Mouse (Mus musculus): ENCODE results near the gene Vmn2r87. TPM values are rescaled to one million over a fixed set of nuclear protein-coding genes. Genes with fewer than 3 reads are reported as not detected.
"Not testable (repeated sequence)": the region's sequence is repeated elsewhere in the genome, so short reads cannot be mapped to it uniquely, and the experiment has no call there.

Vmn2r87 gene
- polyA plus RNA-seq (2015; fragmentation: Nextera tagmentation; extraction: Ambion mirVana) = not detected in 2 replicates

- Histone ChIP-seq H3K9me3 (replicated peaks) (no peaks in the 10 kb centered on the region), H3K4me1 (no peaks in the 10 kb centered on the region), H3K27ac (no peak within 1 kb of the TSS), H3K4me2 (no peak within 1 kb of the TSS), H3K9ac (no peak within 1 kb of the TSS), H3K27me3 (no peaks in the 10 kb centered on the region), H3K4me3 (replicated peaks) (no peak within 1 kb of the TSS), H3K36me3 (no peaks in the 10 kb centered on the region)
- ATAC-seq (replicated peaks; ENCODE audit: low FRiP score) = no peak
Observed at GRCm38 (mm10) chr10:130497296-130497695, at the start of gene Vmn2r87. Gene Vmn2r87, minus strand, starts transcription at chr10:130497396.

GRCm38 (mm10) chr10:130544331-130544730 lies 47.1 kb upstream of the Vmn2r87 start:
- H3K36me3 ChIP-seq; H3K4me1 ChIP-seq; H3K27ac ChIP-seq; ATAC-seq (replicated peaks; ENCODE audit: low FRiP score); H3K9ac ChIP-seq; H3K27me3 ChIP-seq; H3K4me2 ChIP-seq; H3K9me3 ChIP-seq (replicated peaks); H3K4me3 ChIP-seq (replicated peaks): not testable (repeated sequence)
- WGBS = 62% methylated on average over 1 of the region's 1 CpGs

DNA sequence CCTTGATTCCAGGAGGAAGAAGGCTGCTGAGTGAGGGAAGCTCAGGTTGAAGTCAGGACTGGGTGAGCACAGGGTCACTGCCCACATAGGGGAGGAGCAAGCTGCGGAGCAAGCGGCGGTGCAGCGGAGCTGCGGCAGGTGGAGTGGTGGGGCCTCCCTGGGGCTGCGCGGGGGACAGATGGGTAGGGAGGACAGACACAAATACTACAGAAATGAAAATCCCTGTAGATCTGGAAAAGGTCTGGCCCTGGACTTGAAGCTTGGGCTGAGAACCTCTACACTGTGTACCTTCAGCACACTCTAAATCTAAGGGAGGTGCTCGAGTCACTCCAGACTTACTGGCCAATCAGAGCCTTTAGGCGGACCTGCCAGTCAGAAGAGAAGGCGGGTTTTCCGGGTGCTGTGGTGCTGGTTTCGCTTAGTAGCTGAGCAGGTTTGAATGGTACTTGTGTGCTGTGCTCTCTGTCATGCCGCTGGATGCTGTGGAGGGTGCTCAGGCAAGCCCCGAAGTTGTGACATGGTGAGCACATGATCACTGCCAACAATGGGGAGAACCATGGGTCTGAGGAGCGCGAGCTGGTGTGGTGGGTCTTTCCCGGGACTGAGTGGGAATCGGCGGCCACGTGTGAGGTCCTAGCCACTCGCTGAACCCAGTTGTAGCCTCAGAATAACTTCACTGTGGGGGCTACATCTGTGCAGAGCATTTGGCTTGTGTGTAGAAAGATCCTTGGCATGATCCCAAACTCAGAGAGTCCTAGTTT lies 44.9 kb upstream of the Vmn2r87 start:
- under 1% methylated on average over 20 of the region's 21 CpGs for WGBS

GRCm38 (mm10) chr10:130536101-130536500 lies 38.9 kb upstream of the Vmn2r87 start:
- H3K36me3 ChIP-seq = no peaks in the 10 kb centered on the region
- H3K4me3 ChIP-seq (replicated peaks) = no peak overlapping the region
- no peaks in the 10 kb centered on the region for H3K9me3 ChIP-seq (replicated peaks)
- WGBS = 78% methylated on average over 3 of the region's 3 CpGs
- no peak overlapping the region for H3K9ac ChIP-seq
- H3K27me3 ChIP-seq = no peaks in the 10 kb centered on the region
- no peak for ATAC-seq (replicated peaks; ENCODE audit: low FRiP score)
- no peaks in the 10 kb centered on the region for H3K4me1 ChIP-seq
- H3K4me2 ChIP-seq = no peak overlapping the region
- no peak overlapping the region for H3K27ac ChIP-seq

More for the DNA sequence above, 44.9 kb upstream of the Vmn2r87 start:
- Histone ChIP-seq H3K27ac (peak overlapping the region; percentile 74; the same call in 1 of the 2 replicates), H3K9ac (peak overlapping the region; percentile 52), H3K4me2 (peak overlapping the region; percentile 66), H3K4me3 (replicated peaks) (peak overlapping the region; percentile 67)
- ATAC-seq (replicated peaks; ENCODE audit: low FRiP score) = peak; percentile 99
- H3K9me3 ChIP-seq (replicated peaks); H3K36me3 ChIP-seq; H3K27me3 ChIP-seq; H3K4me1 ChIP-seq: not testable (repeated sequence)

DNA sequence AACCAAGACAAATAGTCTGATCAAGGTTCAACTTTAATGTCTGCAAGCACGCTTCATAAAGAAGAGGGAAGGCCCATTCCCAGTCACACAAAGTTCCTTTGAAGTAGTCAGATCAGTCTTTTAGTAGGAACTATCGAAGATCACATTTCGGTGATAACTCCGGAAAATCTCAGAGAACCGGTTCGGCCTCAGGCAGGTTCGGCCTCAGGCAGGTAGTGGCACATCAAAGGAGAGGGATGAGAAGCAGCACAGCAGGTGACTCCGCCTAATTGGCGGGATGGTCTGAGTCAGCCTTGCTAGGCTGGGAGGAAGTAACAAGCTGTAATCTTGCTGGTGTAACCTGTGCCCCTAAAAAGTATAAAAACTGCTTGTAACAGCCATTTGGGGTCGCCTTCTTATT lies 30.7 kb upstream of the Vmn2r87 start:
- Histone ChIP-seq H3K4me1 (no peaks in the 10 kb centered on the region), H3K9me3 (replicated peaks) (no peaks in the 10 kb centered on the region), H3K4me3 (replicated peaks) (no peak overlapping the region), H3K36me3 (no peaks in the 10 kb centered on the region), H3K4me2 (no peak overlapping the region), H3K27ac (no peak overlapping the region), H3K9ac (no peak overlapping the region), H3K27me3 (no peaks in the 10 kb centered on the region)
- 51% methylated on average over 10 of the region's 10 CpGs for WGBS
- no peak for ATAC-seq (replicated peaks; ENCODE audit: low FRiP score)

- H3K4me3 ChIP-seq (replicated peaks) = peak overlapping the region; percentile 50
- no peaks in the 10 kb centered on the region for H3K36me3 ChIP-seq
- H3K27ac ChIP-seq = no peak overlapping the region
- peak; percentile 99 for ATAC-seq (replicated peaks; ENCODE audit: low FRiP score)
- no peaks in the 10 kb centered on the region for H3K27me3 ChIP-seq
- H3K4me1 ChIP-seq = no peaks in the 10 kb centered on the region
- H3K4me2 ChIP-seq = peak overlapping the region; percentile 80
- H3K9me3 ChIP-seq (replicated peaks) = no peaks in the 10 kb centered on the region
- H3K9ac ChIP-seq = peak overlapping the region; percentile 47
- WGBS = 3% methylated on average over 36 of the region's 36 CpGs
Observed at GRCm38 (mm10) chr10:130470311-130470760, 26.9 kb downstream of the Vmn2r87 start.

DNA sequence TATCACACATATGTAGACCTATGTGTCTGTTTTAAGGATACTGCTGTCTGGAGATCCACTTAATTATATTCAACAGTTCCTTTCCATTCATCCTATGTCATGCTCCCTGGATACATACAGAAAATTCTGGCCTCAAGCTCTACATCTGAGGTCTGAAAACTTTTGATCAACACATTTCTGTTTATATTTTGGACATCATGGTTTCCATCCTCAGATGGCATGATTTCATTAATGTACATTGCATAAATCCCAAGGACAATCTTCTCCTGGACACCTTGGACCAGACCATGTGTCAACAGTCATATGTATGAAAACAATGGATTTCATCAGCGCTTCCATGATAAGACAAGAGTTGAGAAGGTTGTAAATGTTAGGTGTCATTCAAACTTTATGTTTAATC lies 41.2 kb downstream of the Vmn2r87 start, which contains the start of gene Vmn2r86:
Vmn2r86 (minus strand) TSS at position 101 of the 400 bp plus-strand sequence.
- 87% methylated on average over 1 of the region's 1 CpGs for WGBS
- ATAC-seq (replicated peaks; ENCODE audit: low FRiP score); H3K9ac ChIP-seq; H3K9me3 ChIP-seq (replicated peaks); H3K27ac ChIP-seq; H3K4me1 ChIP-seq; H3K36me3 ChIP-seq; H3K4me3 ChIP-seq (replicated peaks); H3K27me3 ChIP-seq; H3K4me2 ChIP-seq: not testable (repeated sequence)

GRCm38 (mm10) chr10:130444776-130445175 lies 52.4 kb downstream of the Vmn2r87 start:
- WGBS = 91% methylated on average over 21 of the region's 21 CpGs
- H3K27me3 ChIP-seq = no peaks in the 10 kb centered on the region
- H3K4me3 ChIP-seq (replicated peaks) = no peak overlapping the region
- H3K4me2 ChIP-seq = no peak overlapping the region
- H3K27ac ChIP-seq = no peak overlapping the region
- no peaks in the 10 kb centered on the region for H3K9me3 ChIP-seq (replicated peaks)
- H3K9ac ChIP-seq = no peak overlapping the region
- no peaks in the 10 kb centered on the region for H3K4me1 ChIP-seq
- no peaks in the 10 kb centered on the region for H3K36me3 ChIP-seq
- no peak for ATAC-seq (replicated peaks; ENCODE audit: low FRiP score)

GRCm38 (mm10) chr10:130434185-130434898 lies 62.9 kb downstream of the Vmn2r87 start:
- ATAC-seq (replicated peaks; ENCODE audit: low FRiP score) = not testable (repeated sequence)

DNA sequence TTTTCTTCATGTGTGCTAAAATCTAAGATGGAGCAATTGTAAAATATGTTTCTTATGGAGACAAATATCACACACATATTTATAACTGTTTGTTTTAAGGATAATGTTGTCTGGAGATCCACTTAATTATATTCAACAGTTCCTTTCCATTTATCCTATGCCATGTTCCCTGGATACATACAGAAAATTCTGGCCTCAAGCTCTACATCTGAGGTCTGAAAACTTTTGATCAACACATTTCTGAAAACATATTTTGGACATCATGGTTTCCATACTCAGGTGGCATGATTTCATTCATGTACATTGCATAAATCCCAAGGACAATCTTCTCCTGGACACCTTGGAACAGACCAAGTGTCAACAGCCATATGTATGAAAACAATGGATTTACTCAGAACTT lies 67.6 kb downstream of the Vmn2r87 start, which contains the start of gene Vmn2r85:
Vmn2r85 (minus strand) TSS at position 101 of the 400 bp plus-strand sequence.
- not testable (repeated sequence) for H3K4me3 ChIP-seq (replicated peaks); H3K4me2 ChIP-seq; H3K9me3 ChIP-seq (replicated peaks); H3K27ac ChIP-seq; H3K4me1 ChIP-seq; H3K36me3 ChIP-seq; H3K9ac ChIP-seq; ATAC-seq (replicated peaks; ENCODE audit: low FRiP score); H3K27me3 ChIP-seq

More at GRCm38 (mm10) chr10:130434185-130434898, 62.9 kb downstream of the Vmn2r87 start:
- not testable (repeated sequence) for H3K27me3 ChIP-seq; H3K9me3 ChIP-seq (replicated peaks); H3K27ac ChIP-seq; H3K36me3 ChIP-seq; H3K4me3 ChIP-seq (replicated peaks); H3K9ac ChIP-seq; H3K4me2 ChIP-seq; H3K4me1 ChIP-seq
- WGBS = 85% methylated on average over 11 of the region's 11 CpGs

GRCm38 (mm10) chr10:130422368-130422767 lies 74.8 kb downstream of the Vmn2r87 start:
- not testable (repeated sequence) for H3K27ac ChIP-seq; H3K4me1 ChIP-seq; H3K4me2 ChIP-seq; H3K36me3 ChIP-seq; ATAC-seq (replicated peaks; ENCODE audit: low FRiP score); H3K9ac ChIP-seq; H3K27me3 ChIP-seq; H3K4me3 ChIP-seq (replicated peaks); H3K9me3 ChIP-seq (replicated peaks)
- WGBS = 78% methylated on average over 2 of the region's 2 CpGs
